Mouse (Mus musculus) neural tube, embryonic 12.5 days (tissue): ENCODE measurements around the gene Foxn2. TPM values are rescaled to one million over a fixed set of nuclear protein-coding genes. Genes with fewer than 3 reads are reported as not detected.
"Not testable (repeated sequence)": the region's sequence is repeated elsewhere in the genome, so short reads cannot be mapped to it uniquely, and the experiment has no call there.

Experiments used
- ATAC-seq: fragments of 200-750 bp; cut with Nextera tagmentation; 2 replicates; pipeline ENCODE4 v1.8.0; 2017; ENCODE audit warnings: low read depth, mild to moderate bottlenecking, moderate TSS enrichment, moderate library complexity; ENCODE audit not compliant: low FRiP score
- H3K27ac ChIP-seq: fragments of 300-500 bp; sonication (generic); 2 replicates; pipeline ENCODE4 v1.5.1; 2016
- H3K27me3 ChIP-seq: fragments of 300-500 bp; sonication (generic); replicated peaks from 2 replicates; pipeline ENCODE4 v1.6.1; 2016; ENCODE audit warnings: mild to moderate bottlenecking
- H3K36me3 ChIP-seq: fragments of 300-500 bp; sonication (generic); 2 replicates; pipeline ENCODE4 v1.6.1; 2016; ENCODE audit warnings: mild to moderate bottlenecking
- H3K4me1 ChIP-seq: fragments of 300-500 bp; sonication (generic); 2 replicates; pipeline ENCODE4 v1.6.1; 2016
- H3K4me2 ChIP-seq: fragments of 300-500 bp; sonication (generic); replicated peaks from 2 replicates; pipeline ENCODE4 v1.6.1; 2016; ENCODE audit warnings: mild to moderate bottlenecking
- H3K4me3 ChIP-seq: fragments of 300-500 bp; sonication (generic); 2 replicates; pipeline ENCODE4 v1.5.1; 2016
- H3K9ac ChIP-seq: fragments of 300-500 bp; sonication (generic); 2 replicates; pipeline ENCODE4 v1.6.1; 2016; ENCODE audit warnings: mild to moderate bottlenecking
- H3K9me3 ChIP-seq: fragments of 300-500 bp; sonication (generic); 2 replicates; pipeline ENCODE4 v1.6.1; 2016; ENCODE audit warnings: mild to moderate bottlenecking
- WGBS: fragments of 180-500 bp; shearing (Covaris S2); methylation state at CpG from one replicate; pipeline ENCODE4 v1.1.7; 2016; 5-methylcytosine and 5-hydroxymethylcytosine counted together
- polyA plus RNA-seq: library from polyadenylated mRNA; unstranded; fragments of >200 nt; fragmentation: Nextera tagmentation; extraction: Ambion mirVana; gene quantifications from 2 replicates; pipeline ENCODE4 v1.2.1, GENCODE M21; 2016

Foxn2 gene
- polyA plus RNA-seq, 1 experiment from 2014 or later, result 12.5 TPM

DNA sequence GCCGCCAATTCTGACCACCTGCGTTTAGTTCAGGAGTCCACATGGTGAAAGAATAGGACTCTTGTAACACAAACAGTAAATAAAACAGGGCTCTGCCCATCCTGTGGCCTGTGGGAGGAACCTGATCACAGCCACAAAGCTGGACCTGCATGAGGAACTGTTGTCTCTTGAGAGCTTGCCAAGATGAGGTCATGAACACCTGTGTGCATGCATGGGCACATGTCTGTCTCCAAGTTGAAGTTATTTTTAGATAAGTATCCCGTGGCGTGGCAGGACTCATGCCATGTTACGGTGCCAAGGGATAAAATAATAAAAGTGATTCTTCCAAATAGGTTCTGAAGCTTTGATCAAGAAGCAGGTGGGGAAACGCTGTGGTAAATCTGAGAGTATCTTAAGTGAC, 19.3 kb upstream of the Foxn2 start:
- H3K4me1 ChIP-seq, result no peaks in the 10 kb centered on the region
- no peak overlapping the region for H3K4me3 ChIP-seq
- no peaks in the 10 kb centered on the region for H3K27me3 ChIP-seq
- ATAC-seq, result no peak
- H3K27ac ChIP-seq, result no peak overlapping the region
- no peak overlapping the region for H3K9ac ChIP-seq
- WGBS, result 94% methylated on average over 6 of the region's 6 CpGs
- H3K36me3 ChIP-seq, result no peaks in the 10 kb centered on the region
- no peaks in the 10 kb centered on the region for H3K9me3 ChIP-seq
- no peak overlapping the region for H3K4me2 ChIP-seq

GRCm38 (mm10) chr17:88430719-88431118, 9.8 kb upstream of the Foxn2 start:
- Histone ChIP-seq H3K27ac (no peak overlapping the region), H3K9me3 (no peaks in the 10 kb centered on the region), H3K4me3 (no peak overlapping the region), H3K27me3 (no peaks in the 10 kb centered on the region), H3K4me1 (no peaks in the 10 kb centered on the region), H3K36me3 (no peaks in the 10 kb centered on the region), H3K9ac (no peak overlapping the region), H3K4me2 (no peak overlapping the region)
- ATAC-seq, result no peak
- WGBS, result 89% methylated on average over 2 of the region's 2 CpGs

DNA sequence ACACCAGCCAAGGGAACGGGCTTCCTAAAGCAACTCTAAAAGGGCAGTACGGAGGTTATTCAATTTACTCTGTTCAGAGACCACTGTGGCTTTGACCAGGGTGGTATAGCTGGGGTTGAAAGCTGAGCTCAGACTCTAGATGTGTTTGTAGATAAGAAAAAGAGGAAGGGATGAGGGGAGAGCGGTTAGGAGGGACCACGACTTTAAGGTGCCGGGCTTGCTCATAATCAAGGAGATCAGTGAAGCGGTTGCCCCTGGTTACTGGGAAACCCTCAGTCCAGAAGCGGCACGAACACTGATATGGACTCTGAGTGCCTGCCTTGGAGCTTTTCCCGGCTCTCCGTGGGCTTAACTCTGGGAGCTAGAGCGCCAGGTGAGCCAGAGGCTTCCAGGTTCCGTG, 9.0 kb upstream of the Foxn2 start:
- no peak for ATAC-seq
- WGBS, result 93% methylated on average over 12 of the region's 12 CpGs
- Histone ChIP-seq H3K36me3 (no peaks in the 10 kb centered on the region), H3K4me2 (no peak overlapping the region), H3K4me3 (no peak overlapping the region), H3K9ac (no peak overlapping the region), H3K9me3 (no peaks in the 10 kb centered on the region), H3K27ac (no peak overlapping the region), H3K27me3 (no peaks in the 10 kb centered on the region), H3K4me1 (no peaks in the 10 kb centered on the region)

- H3K4me1 ChIP-seq, result no peaks in the 10 kb centered on the region
- no peaks in the 10 kb centered on the region for H3K36me3 ChIP-seq
- ATAC-seq, result no peak
- H3K4me2 ChIP-seq, result no peak overlapping the region
- WGBS, result 88% methylated on average over 10 of the region's 10 CpGs
- H3K4me3 ChIP-seq, result no peak overlapping the region
- H3K9me3 ChIP-seq, result no peaks in the 10 kb centered on the region
- H3K9ac ChIP-seq, result no peak overlapping the region
- H3K27me3 ChIP-seq, result no peaks in the 10 kb centered on the region
- H3K27ac ChIP-seq, result no peak overlapping the region
Observed at GRCm38 (mm10) chr17:88431987-88432386, 8.5 kb upstream of the Foxn2 start.

DNA sequence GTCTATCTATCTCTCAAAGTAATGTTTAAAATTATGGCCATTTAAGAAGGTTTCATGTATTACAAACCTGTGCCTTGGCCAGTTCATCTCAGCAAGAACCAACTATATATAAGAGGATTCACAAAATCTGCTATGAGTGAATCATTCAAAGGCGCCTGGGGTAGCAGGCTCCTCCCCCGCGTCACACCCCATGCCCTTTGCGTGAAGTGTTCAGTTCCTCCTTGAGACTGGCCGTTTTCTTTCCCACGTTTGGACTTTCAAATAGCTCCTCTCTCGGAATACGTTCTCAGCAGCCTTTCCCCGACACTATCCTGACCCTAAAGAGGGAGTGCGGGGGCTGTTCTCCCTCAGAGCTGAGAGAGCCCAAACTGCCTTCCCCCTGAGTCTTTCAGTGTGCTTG, 5.2 kb upstream of the Foxn2 start:
- Histone ChIP-seq H3K27ac (no peak overlapping the region), H3K4me3 (no peak overlapping the region), H3K9me3 (no peaks in the 10 kb centered on the region), H3K9ac (no peak overlapping the region), H3K36me3 (no peaks in the 10 kb centered on the region), H3K4me2 (no peak overlapping the region), H3K27me3 (no peaks in the 10 kb centered on the region), H3K4me1 (no peaks in the 10 kb centered on the region)
- WGBS, result 79% methylated on average over 10 of the region's 10 CpGs
- ATAC-seq, result no peak

DNA sequence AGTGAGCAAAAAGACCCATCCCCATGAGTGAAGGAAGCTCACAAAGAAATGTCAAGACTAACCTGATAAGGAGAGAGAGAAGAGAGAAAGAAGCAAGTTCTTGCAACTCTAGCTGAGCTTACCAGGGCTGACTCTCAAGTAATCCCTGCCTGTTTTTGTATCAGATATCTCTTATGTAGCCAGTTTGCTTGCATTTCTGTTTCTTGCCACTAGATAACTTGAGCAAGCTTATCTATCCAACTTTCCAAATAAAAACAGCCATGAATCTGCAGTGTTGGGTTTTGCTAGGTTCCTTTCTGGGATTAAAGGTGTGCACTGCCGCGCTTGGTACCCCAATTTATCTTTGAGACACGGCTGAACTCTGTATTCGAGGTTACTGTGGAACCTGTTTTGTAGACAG, 4.2 kb upstream of the Foxn2 start:
- Histone ChIP-seq H3K9ac (no peak overlapping the region), H3K4me3 (no peak overlapping the region), H3K9me3 (no peaks in the 10 kb centered on the region), H3K27ac (no peak overlapping the region), H3K36me3 (no peaks in the 10 kb centered on the region), H3K4me1 (no peaks in the 10 kb centered on the region), H3K27me3 (no peaks in the 10 kb centered on the region), H3K4me2 (no peak overlapping the region)
- no peak for ATAC-seq
- WGBS, result 88% methylated on average over 4 of the region's 4 CpGs

- H3K36me3 ChIP-seq, H3K9me3 ChIP-seq, H3K27ac ChIP-seq, H3K4me2 ChIP-seq, H3K4me3 ChIP-seq, ATAC-seq, H3K9ac ChIP-seq, H3K4me1 ChIP-seq, H3K27me3 ChIP-seq: not testable (repeated sequence)
- WGBS, result 96% methylated on average over 5 of the region's 5 CpGs
Observed at GRCm38 (mm10) chr17:88436749-88437148, 3.8 kb upstream of the Foxn2 start.

- 81% methylated on average over 1 of the region's 1 CpGs for WGBS
- no peak overlapping the region for H3K4me3 ChIP-seq
- no peak overlapping the region for H3K27ac ChIP-seq
- no peaks in the 10 kb centered on the region for H3K36me3 ChIP-seq
- H3K9me3 ChIP-seq, result no peaks in the 10 kb centered on the region
- H3K27me3 ChIP-seq, result no peaks in the 10 kb centered on the region
- no peak for ATAC-seq
- no peak overlapping the region for H3K4me2 ChIP-seq
- no peaks in the 10 kb centered on the region for H3K4me1 ChIP-seq
- H3K9ac ChIP-seq, result no peak overlapping the region
Observed at GRCm38 (mm10) chr17:88437391-88437790, 3.1 kb upstream of the Foxn2 start.

DNA sequence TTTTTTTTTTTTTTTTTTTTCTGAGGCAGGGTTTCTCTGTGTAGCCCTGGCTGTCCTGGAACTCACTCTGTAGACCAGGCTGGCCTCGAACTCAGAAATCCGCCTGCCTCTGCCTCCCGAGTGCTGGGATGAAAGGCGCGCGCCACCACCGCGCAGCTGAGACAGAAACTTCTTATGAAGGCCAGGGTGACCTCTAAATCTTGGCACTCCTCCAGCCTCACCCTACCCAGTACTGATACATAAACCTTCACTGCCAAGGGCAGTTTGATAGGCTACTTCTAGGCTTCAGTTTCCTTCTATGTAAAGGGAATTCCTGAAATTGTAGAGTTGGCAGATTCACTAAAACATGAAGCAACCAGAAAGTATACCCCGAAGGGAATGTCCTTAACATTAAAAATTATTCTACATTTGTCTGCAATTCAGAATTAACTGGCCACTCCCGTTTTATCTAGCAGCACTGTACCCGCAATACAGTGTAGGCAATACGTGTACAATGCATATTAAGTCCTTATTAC, 918 bp upstream of the Foxn2 start:
- H3K4me3 ChIP-seq, result peak overlapping the region; percentile 84; the same call in 1 of the 2 replicates
- no peaks in the 10 kb centered on the region for H3K4me1 ChIP-seq
- H3K9ac ChIP-seq, result no peak overlapping the region; the same call in 1 of the 2 replicates
- no peak for ATAC-seq
- H3K27ac ChIP-seq, result no peak overlapping the region
- no peaks in the 10 kb centered on the region for H3K27me3 ChIP-seq
- 86% methylated on average over 12 of the region's 12 CpGs for WGBS
- H3K9me3 ChIP-seq, result no peaks in the 10 kb centered on the region
- peak overlapping the region; percentile 84 for H3K4me2 ChIP-seq
- no peaks in the 10 kb centered on the region for H3K36me3 ChIP-seq

- Histone ChIP-seq H3K9me3 (no peaks in the 10 kb centered on the region), H3K27ac (peak overlapping the region; percentile 89), H3K4me1 (no peaks in the 10 kb centered on the region), H3K36me3 (no peaks in the 10 kb centered on the region), H3K9ac (peak overlapping the region; percentile 89), H3K27me3 (no peaks in the 10 kb centered on the region), H3K4me2 (peak overlapping the region; percentile 84), H3K4me3 (peak overlapping the region; percentile 84)
- ATAC-seq, result peak; percentile 69
- 0% methylated on average over 54 of the region's 55 CpGs for WGBS
Observed at GRCm38 (mm10) chr17:88441001-88441431, 505 bp downstream of the Foxn2 start.

DNA sequence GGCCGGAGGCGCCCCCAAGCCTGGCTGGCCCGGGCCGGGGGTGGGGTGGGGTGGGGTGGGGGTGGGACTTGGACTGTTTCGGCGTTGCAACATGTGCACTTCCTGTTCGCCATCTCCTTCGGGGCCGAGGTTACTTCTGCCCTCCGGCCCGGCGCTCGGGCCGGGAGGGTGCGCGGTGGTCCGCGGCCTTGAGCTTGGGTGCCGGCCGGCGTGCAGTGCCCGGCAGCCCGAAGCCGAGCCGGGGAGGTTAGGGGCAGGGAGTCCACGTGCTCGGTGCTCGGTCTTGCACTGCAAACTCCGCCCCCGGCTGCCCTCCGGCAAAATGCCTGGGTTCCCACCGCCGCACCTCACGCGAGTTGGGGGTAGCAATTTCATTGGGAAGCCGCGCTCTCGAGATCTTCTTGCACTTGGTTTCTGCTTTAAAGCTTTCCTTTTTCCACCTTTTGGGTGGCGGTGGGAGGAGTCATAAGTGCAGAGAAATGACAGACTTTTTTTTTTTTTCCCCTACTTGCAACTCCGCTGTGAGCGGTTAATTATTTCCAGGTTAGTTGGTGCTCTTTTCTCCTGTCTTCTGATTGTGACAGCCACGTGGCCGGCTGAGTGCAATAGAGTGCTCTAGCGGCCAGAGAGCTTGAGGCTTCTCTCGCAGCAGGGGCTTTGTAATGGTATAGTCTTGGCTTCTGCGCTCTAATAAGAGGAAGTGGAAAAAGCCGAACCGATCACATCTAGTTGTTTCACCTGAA, 1.1 kb downstream of the Foxn2 start:
- Histone ChIP-seq H3K4me1 (no peaks in the 10 kb centered on the region), H3K27ac (peak overlapping the region; percentile 89; the same call in 1 of the 2 replicates), H3K9ac (peak overlapping the region; percentile 89), H3K4me3 (peak overlapping the region; percentile 84), H3K27me3 (no peaks in the 10 kb centered on the region), H3K36me3 (no peaks in the 10 kb centered on the region), H3K9me3 (no peaks in the 10 kb centered on the region), H3K4me2 (peak overlapping the region; percentile 84)
- peak; percentile 54 for ATAC-seq
- under 1% methylated on average over 47 of the region's 48 CpGs for WGBS

DNA sequence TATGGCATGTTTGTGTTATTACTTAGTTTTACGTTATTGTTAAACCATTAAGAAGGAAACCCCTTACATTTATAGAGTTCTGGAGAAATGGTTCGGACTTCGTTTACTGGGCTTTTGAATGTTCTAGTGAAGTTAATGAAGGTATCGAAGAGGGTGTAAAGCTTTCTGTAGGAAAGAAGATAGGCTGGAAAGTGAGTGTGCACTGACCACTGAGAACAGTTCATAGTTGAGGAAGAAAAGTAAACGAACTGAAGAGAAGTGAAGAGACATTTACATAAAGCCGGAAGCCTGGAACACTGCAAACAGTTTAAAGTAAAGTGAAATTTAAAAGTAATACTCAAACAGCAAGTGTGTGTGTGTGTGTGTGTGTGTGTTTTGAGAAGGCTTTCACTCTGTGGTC, 2.1 kb downstream of the Foxn2 start:
- no peak overlapping the region for H3K4me2 ChIP-seq
- no peak for ATAC-seq

GRCm38 (mm10) chr17:88443186-88443585, 2.7 kb downstream of the Foxn2 start:
- no peak overlapping the region for H3K4me2 ChIP-seq
- no peak overlapping the region for H3K9ac ChIP-seq
- no peaks in the 10 kb centered on the region for H3K9me3 ChIP-seq
- no peak overlapping the region for H3K27ac ChIP-seq
- H3K36me3 ChIP-seq, result no peaks in the 10 kb centered on the region
- no peaks in the 10 kb centered on the region for H3K4me1 ChIP-seq
- no peak overlapping the region for H3K4me3 ChIP-seq
- ATAC-seq, result no peak
- WGBS, result 91% methylated on average over 6 of the region's 6 CpGs
- H3K27me3 ChIP-seq, result no peaks in the 10 kb centered on the region

More for the DNA sequence above, 2.1 kb downstream of the Foxn2 start:
- Histone ChIP-seq H3K9me3 (no peaks in the 10 kb centered on the region), H3K36me3 (no peaks in the 10 kb centered on the region), H3K27me3 (no peaks in the 10 kb centered on the region), H3K4me3 (no peak overlapping the region), H3K4me1 (no peaks in the 10 kb centered on the region), H3K27ac (no peak overlapping the region), H3K9ac (no peak overlapping the region)
- WGBS, result 84% methylated on average over 6 of the region's 6 CpGs
